Mouse (Mus musculus) frontal cortex, adult (tissue): ENCODE data around the gene Samsn1.

Experiments
- ATAC-seq: cut with Nextera tagmentation; 2 replicates; pipeline ENCODE4 v1.9.2; 2017; ENCODE audit warnings: mild to moderate bottlenecking, moderate library complexity, mixed read lengths; ENCODE audit not compliant: low TSS enrichment

Gene Samsn1

GRCm38 (mm10) chr16:76022181-76022580, at the start of gene Samsn1:
Gene Samsn1, minus strand, starts transcription at chr16:76022281.
- ATAC-seq, result no peak

GRCm38 (mm10) chr16:76066082-76066635, 44.1 kb upstream of the Samsn1 start:
- no peak for ATAC-seq

- no peak for ATAC-seq
Observed at GRCm38 (mm10) chr16:76054976-76055375, 32.9 kb upstream of the Samsn1 start.

- ATAC-seq, result no peak
Observed at GRCm38 (mm10) chr16:76054079-76054478, 32.0 kb upstream of the Samsn1 start.

- 0 out of 2 replicates have a peak, but pooled peaks have one; percentile 31 for ATAC-seq
Observed at GRCm38 (mm10) chr16:76053537-76053936, 31.5 kb upstream of the Samsn1 start.

GRCm38 (mm10) chr16:76047066-76047465, 25.0 kb upstream of the Samsn1 start:
- no peak for ATAC-seq

- no peak for ATAC-seq
Observed at GRCm38 (mm10) chr16:76040319-76040945, 18.4 kb upstream of the Samsn1 start.

- ATAC-seq, result no peak
Observed at GRCm38 (mm10) chr16:76019164-76019563, 2.9 kb downstream of the Samsn1 start.

GRCm38 (mm10) chr16:76003812-76004389, 18.2 kb downstream of the Samsn1 start:
- ATAC-seq, result no peak

- no peak for ATAC-seq
Observed at GRCm38 (mm10) chr16:76002870-76003572, 19.1 kb downstream of the Samsn1 start.

GRCm38 (mm10) chr16:76002287-76002686, 19.8 kb downstream of the Samsn1 start:
- no peak for ATAC-seq

GRCm38 (mm10) chr16:76001788-76002187, 20.3 kb downstream of the Samsn1 start:
- no peak for ATAC-seq

GRCm38 (mm10) chr16:76000127-76000526, 22.0 kb downstream of the Samsn1 start:
- ATAC-seq, result no peak

- no peak for ATAC-seq
Observed at GRCm38 (mm10) chr16:75990173-75990572, 31.9 kb downstream of the Samsn1 start.

- no peak for ATAC-seq
Observed at GRCm38 (mm10) chr16:75983831-75984230, 38.2 kb downstream of the Samsn1 start.

- ATAC-seq, result no peak
Observed at GRCm38 (mm10) chr16:75979381-75979780, 42.7 kb downstream of the Samsn1 start.

- ATAC-seq, result no peak
Observed at GRCm38 (mm10) chr16:75977798-75978197, 44.3 kb downstream of the Samsn1 start.

GRCm38 (mm10) chr16:75975682-75976332, 46.3 kb downstream of the Samsn1 start:
- no peak for ATAC-seq

- no peak for ATAC-seq
Observed at GRCm38 (mm10) chr16:75970266-75970998, 51.6 kb downstream of the Samsn1 start.

- ATAC-seq, result no peak
Observed at GRCm38 (mm10) chr16:75962021-75962420, 60.1 kb downstream of the Samsn1 start.

- ATAC-seq, result no peak
Observed at GRCm38 (mm10) chr16:75961487-75961886, 60.6 kb downstream of the Samsn1 start.

GRCm38 (mm10) chr16:75961036-75961435, 61.0 kb downstream of the Samsn1 start:
- ATAC-seq, result no peak
